Mouse (Mus musculus): ENCODE results near the gene Hvcn1. TPM values are rescaled to one million over a fixed set of nuclear protein-coding genes. Genes with fewer than 3 reads are reported as not detected.
"Not testable (repeated sequence)": the region's sequence is repeated elsewhere in the genome, so short reads cannot be mapped to it uniquely, and the experiment has no call there.

Hvcn1 gene
- polyA plus RNA-seq, 1 experiment from 2014 or later, result 15.8 TPM

- no peaks in the 10 kb centered on the region for H3K4me1 ChIP-seq
- H3K9me3 ChIP-seq, result no peaks in the 10 kb centered on the region
- peaks cover 64% of the 10 kb centered on the region for H3K36me3 ChIP-seq (replicated peaks)
- no peak overlapping the region for H3K4me3 ChIP-seq
- H3K27ac ChIP-seq (replicated peaks), result no peak overlapping the region
- H3K27me3 ChIP-seq (replicated peaks; ENCODE audit: low read depth, poor library complexity, severe bottlenecking), result no peaks in the 10 kb centered on the region
- DNase-seq (ENCODE audit: low spot score), result peak; percentile 56
- 37% methylated on average over 1 of the region's 1 CpGs for WGBS
Measured at GRCm38 (mm10) chr5:122176398-122176797, 30.2 kb upstream of the Hvcn1 start.

GRCm38 (mm10) chr5:122179665-122180064 is 26.9 kb upstream of the Hvcn1 start:
- H3K4me1 ChIP-seq, result no peaks in the 10 kb centered on the region
- no peak for DNase-seq (ENCODE audit: low spot score)
- WGBS, result 59% methylated on average over 6 of the region's 6 CpGs
- H3K27me3 ChIP-seq (replicated peaks; ENCODE audit: low read depth, poor library complexity, severe bottlenecking), result no peaks in the 10 kb centered on the region
- peaks cover 3% of the 10 kb centered on the region; the same call in 1 of the 2 replicates for H3K9me3 ChIP-seq
- H3K27ac ChIP-seq (replicated peaks), result no peak overlapping the region
- H3K4me3 ChIP-seq, result no peak overlapping the region
- peaks cover 50% of the 10 kb centered on the region for H3K36me3 ChIP-seq (replicated peaks)

GRCm38 (mm10) chr5:122184283-122184806 is 22.3 kb upstream of the Hvcn1 start:
- Histone ChIP-seq H3K4me3 (no peak overlapping the region), H3K27me3 (replicated peaks; ENCODE audit: low read depth, poor library complexity, severe bottlenecking) (no peaks in the 10 kb centered on the region), H3K9me3 (peaks cover 8% of the 10 kb centered on the region; the same call in 1 of the 2 replicates), H3K4me1 (no peaks in the 10 kb centered on the region), H3K27ac (replicated peaks) (no peak overlapping the region), H3K36me3 (replicated peaks) (peaks cover 16% of the 10 kb centered on the region)
- 85% methylated on average over 7 of the region's 7 CpGs for WGBS
- no peak for DNase-seq (ENCODE audit: low spot score)

- WGBS, result 93% methylated on average over 6 of the region's 6 CpGs
Measured at GRCm38 (mm10) chr5:122184858-122185257, 21.7 kb upstream of the Hvcn1 start.

GRCm38 (mm10) chr5:122189115-122189514 is 17.5 kb upstream of the Hvcn1 start:
- no peak overlapping the region for H3K4me3 ChIP-seq
- 65% methylated on average over 3 of the region's 3 CpGs for WGBS
- no peak overlapping the region for H3K27ac ChIP-seq (replicated peaks)
- no peaks in the 10 kb centered on the region for H3K4me1 ChIP-seq
- H3K9me3 ChIP-seq, result peaks cover 8% of the 10 kb centered on the region; the same call in 1 of the 2 replicates
- H3K27me3 ChIP-seq (replicated peaks; ENCODE audit: low read depth, poor library complexity, severe bottlenecking), result no peaks in the 10 kb centered on the region
- H3K36me3 ChIP-seq (replicated peaks), result peaks cover 5% of the 10 kb centered on the region
- DNase-seq (ENCODE audit: low spot score), result no peak

More at GRCm38 (mm10) chr5:122184858-122185257, 21.7 kb upstream of the Hvcn1 start:
- not testable (repeated sequence) for DNase-seq (ENCODE audit: low spot score); H3K27ac ChIP-seq (replicated peaks); H3K27me3 ChIP-seq (replicated peaks; ENCODE audit: low read depth, poor library complexity, severe bottlenecking); H3K4me1 ChIP-seq; H3K9me3 ChIP-seq; H3K4me3 ChIP-seq
- peaks cover 15% of the 10 kb centered on the region for H3K36me3 ChIP-seq (replicated peaks)

GRCm38 (mm10) chr5:122190465-122190864 is 16.1 kb upstream of the Hvcn1 start:
- WGBS, result 51% methylated on average over 7 of the region's 7 CpGs
- DNase-seq (ENCODE audit: low spot score), result no peak
- no peaks in the 10 kb centered on the region for H3K4me1 ChIP-seq

GRCm38 (mm10) chr5:122191269-122192063 is 15.1 kb upstream of the Hvcn1 start:
- H3K4me3 ChIP-seq, result no peak overlapping the region
- no peaks in the 10 kb centered on the region for H3K27me3 ChIP-seq (replicated peaks; ENCODE audit: low read depth, poor library complexity, severe bottlenecking)
- H3K4me1 ChIP-seq, result no peaks in the 10 kb centered on the region
- H3K27ac ChIP-seq (replicated peaks), result no peak overlapping the region
- H3K9me3 ChIP-seq, result no peaks in the 10 kb centered on the region
- H3K36me3 ChIP-seq (replicated peaks), result no peaks in the 10 kb centered on the region
- WGBS, result 81% methylated on average over 12 of the region's 12 CpGs
- DNase-seq (ENCODE audit: low spot score), result no peak

More at GRCm38 (mm10) chr5:122190465-122190864, 16.1 kb upstream of the Hvcn1 start:
- H3K9me3 ChIP-seq, result no peaks in the 10 kb centered on the region
- no peaks in the 10 kb centered on the region for H3K27me3 ChIP-seq (replicated peaks; ENCODE audit: low read depth, poor library complexity, severe bottlenecking)
- no peaks in the 10 kb centered on the region for H3K36me3 ChIP-seq (replicated peaks)
- H3K4me3 ChIP-seq, result no peak overlapping the region
- H3K27ac ChIP-seq (replicated peaks), result no peak overlapping the region

GRCm38 (mm10) chr5:122192347-122192746 is 14.3 kb upstream of the Hvcn1 start:
- no peak overlapping the region for H3K27ac ChIP-seq (replicated peaks)
- no peak for DNase-seq (ENCODE audit: low spot score)
- H3K27me3 ChIP-seq (replicated peaks; ENCODE audit: low read depth, poor library complexity, severe bottlenecking), result no peaks in the 10 kb centered on the region
- 52% methylated on average over 4 of the region's 4 CpGs for WGBS
- H3K4me1 ChIP-seq, result no peaks in the 10 kb centered on the region
- no peaks in the 10 kb centered on the region for H3K36me3 ChIP-seq (replicated peaks)
- H3K4me3 ChIP-seq, result no peak overlapping the region
- H3K9me3 ChIP-seq, result no peaks in the 10 kb centered on the region

- H3K4me3 ChIP-seq, result no peak overlapping the region
- WGBS, result 90% methylated on average over 4 of the region's 4 CpGs
Measured at GRCm38 (mm10) chr5:122200872-122201271, 5.7 kb upstream of the Hvcn1 start.

GRCm38 (mm10) chr5:122201904-122202303 is 4.7 kb upstream of the Hvcn1 start:
- 86% methylated on average over 6 of the region's 6 CpGs for WGBS
- no peaks in the 10 kb centered on the region for H3K27me3 ChIP-seq (replicated peaks; ENCODE audit: low read depth, poor library complexity, severe bottlenecking)
- H3K36me3 ChIP-seq (replicated peaks), result no peaks in the 10 kb centered on the region
- no peak for DNase-seq (ENCODE audit: low spot score)
- 0 out of 2 replicates have a peak, but pooled peaks cover 6% of the 10 kb centered on the region for H3K9me3 ChIP-seq
- H3K4me1 ChIP-seq, result no peaks in the 10 kb centered on the region
- no peak overlapping the region for H3K4me3 ChIP-seq
- no peak overlapping the region for H3K27ac ChIP-seq (replicated peaks)

More at GRCm38 (mm10) chr5:122200872-122201271, 5.7 kb upstream of the Hvcn1 start:
- Histone ChIP-seq H3K27me3 (replicated peaks; ENCODE audit: low read depth, poor library complexity, severe bottlenecking) (no peaks in the 10 kb centered on the region), H3K36me3 (replicated peaks) (no peaks in the 10 kb centered on the region), H3K9me3 (0 out of 2 replicates have a peak, but pooled peaks cover 6% of the 10 kb centered on the region), H3K27ac (replicated peaks) (no peak overlapping the region), H3K4me1 (no peaks in the 10 kb centered on the region)
- no peak for DNase-seq (ENCODE audit: low spot score)

GRCm38 (mm10) chr5:122204180-122204579 is 2.4 kb upstream of the Hvcn1 start:
- no peak for DNase-seq (ENCODE audit: low spot score)
- 76% methylated on average over 2 of the region's 2 CpGs for WGBS

GRCm38 (mm10) chr5:122208909-122209308 is 2.3 kb downstream of the Hvcn1 start:
- peaks cover 27% of the 10 kb centered on the region for H3K4me1 ChIP-seq
- DNase-seq (ENCODE audit: low spot score), result no peak
- H3K36me3 ChIP-seq (replicated peaks), result peaks cover 7% of the 10 kb centered on the region; the same call in 1 of the 2 replicates
- no peaks in the 10 kb centered on the region for H3K9me3 ChIP-seq
- 43% methylated on average over 6 of the region's 6 CpGs for WGBS
- no peaks in the 10 kb centered on the region for H3K27me3 ChIP-seq (replicated peaks; ENCODE audit: low read depth, poor library complexity, severe bottlenecking)
- H3K4me3 ChIP-seq, result peak overlapping the region; percentile 60
- H3K27ac ChIP-seq (replicated peaks), result peak overlapping the region; percentile 89

More at GRCm38 (mm10) chr5:122204180-122204579, 2.4 kb upstream of the Hvcn1 start:
- Histone ChIP-seq H3K36me3 (replicated peaks) (0 out of 2 replicates have a peak, but pooled peaks cover 3% of the 10 kb centered on the region), H3K27me3 (replicated peaks; ENCODE audit: low read depth, poor library complexity, severe bottlenecking) (no peaks in the 10 kb centered on the region), H3K27ac (replicated peaks) (no peak overlapping the region), H3K4me3 (no peak overlapping the region), H3K4me1 (peaks cover 8% of the 10 kb centered on the region), H3K9me3 (0 out of 2 replicates have a peak, but pooled peaks cover 6% of the 10 kb centered on the region)

Measured in embryonic facial prominence, embryonic 10.5 days (tissue).